10 mouse cellular contexts compared by ENCODE assay signal in genomic region chr2:102336816-102337215, GRCm38 (mm10).
DNase-seq lines count a peak whose midpoint lies in the region; ATAC-seq lines count a peak whose summit lies in the region.
"Had no signal": no experiment of that assay in that cellular context is flagged by ENCODE, and none has a peak within 500 bp of the region (broad histone marks: within the 10 kb centered on the region; RNA-seq: fewer than 3 reads in every experiment).

No protein-coding gene starts in this region.

- H3K4me3 ChIP-seq in forebrain, embryonic 10.5 days, result no peak overlapping the region
- no peak overlapping the region for H3K4me3 ChIP-seq in midbrain, embryonic 13.5 days (replicated peaks)
- no peak overlapping the region for H3K4me3 ChIP-seq in kidney, embryonic 14.5 days (ENCODE audit: low read length)
- H3K4me3 ChIP-seq: heart, adult 2 months had no signal

- no peaks in the 10 kb centered on the region for H3K36me3 ChIP-seq in forebrain, embryonic 10.5 days (replicated peaks)
- no peaks in the 10 kb centered on the region for H3K36me3 ChIP-seq in midbrain, embryonic 13.5 days
- H3K36me3 ChIP-seq in kidney, embryonic 14.5 days (ENCODE audit: control insufficient read depth, insufficient read depth, low read length), result no peaks in the 10 kb centered on the region

- 0 out of 2 replicates have a peak, but pooled peaks have one; percentile 53 for ATAC-seq in midbrain, embryonic 13.5 days
- no peak for ATAC-seq in kidney, embryonic 14.5 days (ENCODE audit: low FRiP score, low TSS enrichment)

- WGBS in forebrain, embryonic 10.5 days, result 86% methylated on average over 1 of the region's 1 CpGs
- 64% methylated on average over 1 of the region's 1 CpGs for WGBS in midbrain, embryonic 13.5 days
- WGBS in kidney, embryonic 14.5 days, result 84% methylated on average over 1 of the region's 1 CpGs

- H3K4me2 ChIP-seq in midbrain, embryonic 13.5 days (replicated peaks), result no peak overlapping the region
- no peak overlapping the region for H3K4me2 ChIP-seq in kidney, embryonic 14.5 days (replicated peaks; ENCODE audit: low read depth, low read length)

- no peaks in the 10 kb centered on the region for H3K9me3 ChIP-seq in forebrain, embryonic 10.5 days
- no peaks in the 10 kb centered on the region for H3K9me3 ChIP-seq in midbrain, embryonic 13.5 days
- H3K9me3 ChIP-seq in kidney, embryonic 14.5 days (ENCODE audit: control insufficient read depth, low read length), result no peaks in the 10 kb centered on the region

- DNase-seq in kidney, postnatal 4 days, result peak; percentile 2 to 4
- no peak for DNase-seq in kidney, adult 8-10 months
- DNase-seq in R1 (ENCODE audit: low read depth, low spot score), result peak; percentile 10
- peak; percentile 15 for DNase-seq in forebrain, embryonic 10.5 days (ENCODE audit: extremely low spot score, low spot score)
- no peak for DNase-seq in thymus, postnatal 14 days
- DNase-seq: heart, adult 2 months; kidney, adult 9 months; lung, adult 2 months had no signal

- peaks cover 16% of the 10 kb centered on the region for H3K4me1 ChIP-seq in forebrain, embryonic 10.5 days
- peaks cover 15% of the 10 kb centered on the region for H3K4me1 ChIP-seq in midbrain, embryonic 13.5 days (replicated peaks)
- no peaks in the 10 kb centered on the region for H3K4me1 ChIP-seq in kidney, embryonic 14.5 days (ENCODE audit: control insufficient read depth, insufficient read depth, low read length)

- H3K27me3 ChIP-seq in forebrain, embryonic 10.5 days (ENCODE audit: poor library complexity, severe bottlenecking), result no peaks in the 10 kb centered on the region
- H3K27me3 ChIP-seq in midbrain, embryonic 13.5 days, result no peaks in the 10 kb centered on the region
- H3K27me3 ChIP-seq in kidney, embryonic 14.5 days (ENCODE audit: control insufficient read depth, insufficient read depth, low read length), result no peaks in the 10 kb centered on the region

- H3K9ac ChIP-seq in midbrain, embryonic 13.5 days (replicated peaks), result no peak overlapping the region
- H3K9ac ChIP-seq in kidney, embryonic 14.5 days (ENCODE audit: low read depth, low read length), result no peak overlapping the region

- peak overlapping the region; percentile 51; the same call in 1 of the 2 replicates for H3K27ac ChIP-seq in forebrain, embryonic 10.5 days
- peak overlapping the region; percentile 25; the same call in 1 of the 2 replicates for H3K27ac ChIP-seq in midbrain, embryonic 13.5 days
- no peak overlapping the region for H3K27ac ChIP-seq in kidney, embryonic 14.5 days (ENCODE audit: low read depth, low read length)
- H3K27ac ChIP-seq: heart, adult 2 months had no signal

Comparison
In these comparisons a context has a peak if more than half of its experiments do, and no peak if none do; other contexts are left out.
1. DNase-seq: peak in kidney, postnatal 4 days (2 of 2), R1 (single experiment) and forebrain, embryonic 10.5 days (single experiment); none in kidney, adult 8-10 months (0 of 2) and thymus, postnatal 14 days (single experiment).